Mouse (Mus musculus) MEL (cell line): ENCODE data around the gene Kif18a. TPM values are rescaled to one million over a fixed set of nuclear protein-coding genes. Genes with fewer than 3 reads are reported as not detected.
A peak's percentile ranks its signal among the peaks of the same experiment; 100 is the strongest.

Experiments
- DNase-seq: peaks from one replicate; pipeline ENCODE4 v3.0.0; 2011; ENCODE audit warnings: low read depth, low spot score
- H3K27ac ChIP-seq: 2 replicates; pipeline ENCODE4 v1.5.1; 2012; ENCODE audit warnings: low read depth, mild to moderate bottlenecking, control low read depth, low read length, moderate library complexity; ENCODE audit not compliant: control insufficient read depth
- H3K27me3 ChIP-seq, 2 experiments: fragments of 150-350 bp in 1 of 2; sonication (generic) in 1 of 2; 2 replicates each; pipeline ENCODE4 v1.6.1; 2012; ENCODE audit warnings: low read length in 2 of 2, mild to moderate bottlenecking in 2 of 2, improper control_type of control experiment in 1 of 2, moderate library complexity in 1 of 2; ENCODE audit not compliant: insufficient read depth in 2 of 2, control insufficient read depth in 1 of 2
- H3K36me3 ChIP-seq, 2 experiments: 2 replicates each; pipeline ENCODE4 v1.6.1; 2012 to 2014; ENCODE audit warnings: low read length in 2 of 2, improper control_type of control experiment in 1 of 2, inconsistent platforms in 1 of 2, mild to moderate bottlenecking in 1 of 2; ENCODE audit not compliant: insufficient read depth in 2 of 2, control insufficient read depth in 1 of 2
- H3K4me1 ChIP-seq, 2 experiments: fragments of 150-350 bp in 1 of 2; sonication (generic) in 1 of 2; 2 replicates each; pipeline ENCODE4 v1.6.1; 2012; ENCODE audit warnings: low read length in 2 of 2, improper control_type of control experiment in 1 of 2, mild to moderate bottlenecking in 1 of 2; ENCODE audit not compliant: insufficient read depth in 2 of 2, control insufficient read depth in 1 of 2
- H3K4me3 ChIP-seq, 2 experiments: fragments of 150-350 bp in 1 of 2; sonication (generic) in 1 of 2; 2 replicates each; pipeline ENCODE4 v1.5.1; 2012; ENCODE audit warnings: low read depth in 2 of 2, low read length in 2 of 2, mild to moderate bottlenecking in 2 of 2, moderate library complexity in 2 of 2, control low read depth in 1 of 2, improper control_type of control experiment in 1 of 2; ENCODE audit not compliant: control insufficient read depth in 1 of 2, insufficient read depth in 1 of 2
- H3K79me2 ChIP-seq: 2 replicates; pipeline ENCODE4 v1.6.1; 2012; ENCODE audit warnings: mild to moderate bottlenecking, low read length, moderate library complexity; ENCODE audit not compliant: control insufficient read depth, poor library complexity, insufficient read depth
- H3K9ac ChIP-seq: 2 replicates; pipeline ENCODE4 v1.6.1; 2012; ENCODE audit warnings: low read depth, mild to moderate bottlenecking, control low read depth, low read length, moderate library complexity; ENCODE audit not compliant: control insufficient read depth, poor library complexity, severe bottlenecking
- H3K9me3 ChIP-seq: fragments of 150-350 bp; sonication (generic); replicated peaks from 2 replicates; pipeline ENCODE4 v1.6.1; 2012; ENCODE audit warnings: mild to moderate bottlenecking, low read length, improper control_type of control experiment, moderate library complexity; ENCODE audit not compliant: insufficient read depth
- BHLHE40 ChIP-seq: IDR thresholded peaks from 2 replicates; pipeline ENCODE4 v1.6.1; 2012; ENCODE audit warnings: low read depth, mild to moderate bottlenecking, inconsistent platforms, low read length, improper control_type of control experiment, borderline replicate concordance
- CHD1 ChIP-seq: IDR thresholded peaks from 2 replicates; pipeline ENCODE4 v1.6.1; 2012; ENCODE audit warnings: low read depth, mild to moderate bottlenecking, inconsistent platforms, low read length, improper control_type of control experiment
- CHD2 ChIP-seq: IDR thresholded peaks from 2 replicates; pipeline ENCODE4 v1.6.1; 2011; ENCODE audit warnings: low read length, improper control_type of control experiment
- CTCF ChIP-seq, 3 experiments: IDR thresholded peaks in 2 of 3; conservative IDR thresholded peaks in 1 of 3; 2 replicates each; pipeline ENCODE4 v1.5.1; 2011 to 2012; ENCODE audit warnings: low read length in 3 of 3, low read depth in 2 of 3, mild to moderate bottlenecking in 2 of 3, improper control_type of control experiment in 1 of 3, inconsistent platforms in 1 of 3, mixed read lengths in 1 of 3, moderate library complexity in 1 of 3; ENCODE audit not compliant: control insufficient read depth in 1 of 3, insufficient read depth in 1 of 3, poor library complexity in 1 of 3, severe bottlenecking in 1 of 3
- E2F4 ChIP-seq: IDR thresholded peaks from 2 replicates; pipeline ENCODE4 v1.6.1; 2011; ENCODE audit warnings: low read depth, low read length, improper control_type of control experiment, borderline replicate concordance
- ELF1 ChIP-seq: IDR thresholded peaks from 2 replicates; pipeline ENCODE4 v1.6.1; 2014; ENCODE audit warnings: low read depth, mild to moderate bottlenecking, inconsistent platforms, low read length, improper control_type of control experiment, moderate library complexity
- EP300 ChIP-seq, 2 experiments: IDR thresholded peaks; 2 replicates each; pipeline ENCODE4 v1.6.1; 2011; ENCODE audit warnings: improper control_type of control experiment in 2 of 2, low read length in 2 of 2, low read depth in 1 of 2, mild to moderate bottlenecking in 1 of 2
- ETS1 ChIP-seq: IDR thresholded peaks from 2 replicates; pipeline ENCODE4 v1.6.1; 2012; ENCODE audit warnings: low read depth, mild to moderate bottlenecking, inconsistent platforms, low read length, improper control_type of control experiment, moderate library complexity
- GABPA ChIP-seq: IDR thresholded peaks from 2 replicates; pipeline ENCODE4 v1.6.1; 2012; ENCODE audit warnings: low read depth, mild to moderate bottlenecking, inconsistent platforms, low read length, improper control_type of control experiment, moderate library complexity
- HCFC1 ChIP-seq: IDR thresholded peaks from 2 replicates; pipeline ENCODE4 v1.6.1; 2012; ENCODE audit warnings: low read depth, mild to moderate bottlenecking, inconsistent platforms, low read length, improper control_type of control experiment, moderate library complexity
- JUND ChIP-seq: IDR thresholded peaks from 2 replicates; pipeline ENCODE4 v1.6.1; 2011; ENCODE audit warnings: low read depth, mild to moderate bottlenecking, improper control_type of control experiment, low read length
- KAT2A ChIP-seq: conservative IDR thresholded peaks from 2 replicates; pipeline ENCODE4 v1.6.1; 2012; ENCODE audit warnings: low read depth, low read length, improper control_type of control experiment, inconsistent platforms
- MAZ ChIP-seq: IDR thresholded peaks from 2 replicates; pipeline ENCODE4 v1.6.1; 2012; ENCODE audit warnings: low read depth, mild to moderate bottlenecking, inconsistent platforms, low read length, improper control_type of control experiment
- MEF2A ChIP-seq: IDR thresholded peaks from 2 replicates; pipeline ENCODE4 v1.6.1; 2014; ENCODE audit warnings: low read depth, mild to moderate bottlenecking, inconsistent platforms, low read length, improper control_type of control experiment; ENCODE audit not compliant: poor library complexity, insufficient replicate concordance, severe bottlenecking; ENCODE audit errors: extremely low read depth
- MYB ChIP-seq: IDR thresholded peaks from 2 replicates; pipeline ENCODE4 v1.6.1; 2011; ENCODE audit warnings: mild to moderate bottlenecking, low read depth, low read length, improper control_type of control experiment
- MYC ChIP-seq: IDR thresholded peaks from 2 replicates; pipeline ENCODE4 v1.6.1; 2011; ENCODE audit warnings: low read depth, mild to moderate bottlenecking, low read length, improper control_type of control experiment, moderate library complexity
- NELFE ChIP-seq: IDR thresholded peaks from 2 replicates; pipeline ENCODE4 v1.6.1; 2011; ENCODE audit warnings: low read depth, low read length, improper control_type of control experiment
- NRF1 ChIP-seq: IDR thresholded peaks from 2 replicates; pipeline ENCODE4 v1.6.1; 2014; ENCODE audit warnings: low read depth, mild to moderate bottlenecking, inconsistent platforms, low read length, improper control_type of control experiment, moderate library complexity; ENCODE audit not compliant: poor library complexity, insufficient read depth, severe bottlenecking
- POLR2AphosphoS5 ChIP-seq: IDR thresholded peaks from 2 replicates; pipeline ENCODE4 v1.6.1; 2012; ENCODE audit warnings: low read depth, borderline replicate concordance, mild to moderate bottlenecking, inconsistent platforms, low read length, moderate library complexity, mixed read lengths
- RCOR1 ChIP-seq: IDR thresholded peaks from 2 replicates; pipeline ENCODE4 v1.6.1; 2012; ENCODE audit warnings: low read depth, mild to moderate bottlenecking, inconsistent platforms, low read length, improper control_type of control experiment
- SIN3A ChIP-seq: IDR thresholded peaks from 2 replicates; pipeline ENCODE4 v1.6.1; 2012; ENCODE audit warnings: low read length, improper control_type of control experiment, inconsistent platforms
- SMC3 ChIP-seq: IDR thresholded peaks from 2 replicates; pipeline ENCODE4 v1.6.1; 2011; ENCODE audit warnings: low read depth, low read length, improper control_type of control experiment
- TAL1 ChIP-seq: IDR thresholded peaks from 2 replicates; pipeline ENCODE4 v1.6.1; 2012; ENCODE audit warnings: mild to moderate bottlenecking, inconsistent platforms, low read length, moderate library complexity, mixed read lengths
- UBTF ChIP-seq: IDR thresholded peaks from 2 replicates; pipeline ENCODE4 v1.6.1; 2012; ENCODE audit warnings: low read depth, mild to moderate bottlenecking, inconsistent platforms, low read length, improper control_type of control experiment, moderate library complexity, borderline replicate concordance; ENCODE audit not compliant: insufficient read depth
- USF1 ChIP-seq: IDR thresholded peaks from 2 replicates; pipeline ENCODE4 v1.6.1; 2014; ENCODE audit warnings: low read depth, mild to moderate bottlenecking, inconsistent platforms, low read length, improper control_type of control experiment, moderate library complexity
- USF2 ChIP-seq, 2 experiments: IDR thresholded peaks; 2 replicates each; pipeline ENCODE4 v1.6.1; 2011 to 2012; ENCODE audit warnings: improper control_type of control experiment in 2 of 2, low read length in 2 of 2, borderline replicate concordance in 1 of 2, inconsistent platforms in 1 of 2, low read depth in 1 of 2, mild to moderate bottlenecking in 1 of 2; ENCODE audit not compliant: insufficient read depth in 1 of 2
- ZC3H11A ChIP-seq: IDR thresholded peaks from 2 replicates; pipeline ENCODE4 v1.6.1; 2012; ENCODE audit warnings: low read depth, mild to moderate bottlenecking, inconsistent platforms, low read length, improper control_type of control experiment
- ZKSCAN1 ChIP-seq: IDR thresholded peaks from 2 replicates; pipeline ENCODE4 v1.6.1; 2012; ENCODE audit warnings: low read depth, mild to moderate bottlenecking, inconsistent platforms, low read length, improper control_type of control experiment, moderate library complexity
- ZMIZ1 ChIP-seq: IDR thresholded peaks from 2 replicates; pipeline ENCODE4 v1.6.1; 2012; ENCODE audit warnings: low read depth, mild to moderate bottlenecking, inconsistent platforms, low read length, improper control_type of control experiment, moderate library complexity
- polyA plus RNA-seq, 2 experiments: library from polyadenylated mRNA; stranded (reverse) in 1 of 2; unstranded in 1 of 2; fragments of >175 nt in 1 of 2; fragments of >200 nt in 1 of 2; gene quantifications; 2 replicates each; pipeline versions ENCODE4 v1.2.1 to v1.2.4; 2012; ENCODE audit warnings: low replicate concordance in 2 of 2, low read depth in 1 of 2; ENCODE audit not compliant: insufficient read length in 2 of 2, insufficient read depth in 1 of 2, missing spikeins in 1 of 2
- total RNA-seq: library from RNA; depleted of rRNA; stranded (reverse); fragments of 300-350 nt; gene quantifications from 2 replicates; pipeline ENCODE4 v1.2.3, GENCODE M21; 2012

Gene Kif18a
- total and polyA plus RNA-seq, 3 experiments = 7.9 to 10.2 TPM; not detected in 1

GRCm38 (mm10) chr2:109386211-109386610 is 105.7 kb downstream of the Kif18a start:
- Histone ChIP-seq H3K27me3 (no peaks in the 10 kb centered on the region), H3K9ac (no peak overlapping the region), H3K9me3 (no peaks in the 10 kb centered on the region), H3K4me3 (no peak overlapping the region), H3K36me3 (peaks cover 0 to 8% of the 10 kb centered on the region in 2 experiments; a peak in 2 of 4 replicates), H3K27ac (no peak overlapping the region), H3K4me1 (peaks cover 6 to 8% of the 10 kb centered on the region in 2 experiments), H3K79me2 (no peaks in the 10 kb centered on the region)
- TF ChIP-seq NRF1 (no peak), GABPA (no peak), JUND (no peak), CHD2 (no peak), MYC (no peak), MEF2A (no peak), MAZ (no peak), HCFC1 (no peak)
- DNase-seq = no peak

DNA sequence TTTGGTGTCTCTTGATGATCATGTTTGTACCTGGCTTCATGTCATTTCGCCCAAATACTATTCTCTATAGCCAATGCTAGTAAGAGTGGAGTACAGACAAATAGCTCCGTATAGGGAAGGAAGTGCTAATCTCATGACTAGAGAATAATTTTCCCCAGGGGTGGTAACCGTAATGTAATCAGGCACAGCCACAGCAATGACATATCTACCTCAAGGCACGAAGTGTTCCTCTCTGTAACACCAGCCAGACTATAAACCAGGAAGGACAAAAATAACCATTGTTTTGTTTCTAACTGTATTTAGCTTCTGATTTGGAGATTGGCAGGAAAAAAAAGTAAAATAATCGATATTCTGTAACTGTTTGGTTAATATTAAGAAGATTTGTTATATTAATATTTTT is 108.2 kb downstream of the Kif18a start:
- DNase-seq = peak; percentile 87
- Histone ChIP-seq H3K9me3 (no peaks in the 10 kb centered on the region), H3K36me3 (peaks cover 0 to 8% of the 10 kb centered on the region in 2 experiments; a peak in 2 of 4 replicates), H3K79me2 (no peaks in the 10 kb centered on the region), H3K27ac (no peak overlapping the region; the same call in 1 of the 2 replicates), H3K9ac (no peak overlapping the region), H3K4me3 (no peak overlapping the region), H3K27me3 (no peaks in the 10 kb centered on the region), H3K4me1 (peaks cover 6 to 8% of the 10 kb centered on the region in 2 experiments)
- TF ChIP-seq RCOR1 (peak; percentile 84), UBTF (no peak), POLR2AphosphoS5 (no peak), BHLHE40 (peak; percentile 57; the same call in 1 of the 2 replicates), ETS1 (peak; percentile 88), NELFE (no peak), CHD1 (no peak), USF2 (IDR thresholded peaks at IDR 0.05; ENCODE audit: borderline replicate concordance in 1 of 2, insufficient read depth in 1 of 2, low read depth in 1 of 2, low read length in 2 of 2) (no peak), JUND (no peak), MEF2A (peak; percentile 94; the same call in 1 of the 2 replicates), SIN3A (peak; percentile 69), E2F4 (no peak), TAL1 (peak; percentile 17; the same call in 1 of the 2 replicates), CHD2 (no peak), MYB (peak; percentile 56; the same call in 1 of the 2 replicates), ZC3H11A (no peak), MYC (no peak), ELF1 (0 out of 2 replicates have a peak, but pooled peaks have one; percentile 37), SMC3 (no peak), CTCF (IDR thresholded peaks at IDR 0.05 in 2 of 3, conservative IDR thresholded peaks at IDR 0.05 in 1 of 3; ENCODE audit: control insufficient read depth in 1 of 3, insufficient read depth in 1 of 3, low read depth in 2 of 3, low read length in 3 of 3, poor library complexity in 1 of 3, severe bottlenecking in 1 of 3) (no peak), USF1 (no peak; the same call in 1 of the 2 replicates), ZMIZ1 (no peak), ZKSCAN1 (no peak), EP300 (IDR thresholded peaks at IDR 0.05; ENCODE audit: low read depth in 1 of 2, low read length in 2 of 2) (peak; percentile 93 to 95), NRF1 (no peak), KAT2A (no peak)
